Mouse (Mus musculus) forebrain, postnatal 0 days (tissue): ENCODE measurements around the gene Gtsf1l. TPM values are rescaled to one million over a fixed set of nuclear protein-coding genes. Genes with fewer than 3 reads are reported as not detected.

ENCODE experiments used
- ATAC-seq: fragments of 200-750 bp; cut with Nextera tagmentation; 2 replicates; pipeline ENCODE4 v1.8.0; 2017; ENCODE audit warnings: mild to moderate bottlenecking, moderate library complexity
- DNase-seq: peaks from one replicate; pipeline ENCODE4 v3.0.0-alpha.2; 2015
- H3K27ac ChIP-seq: fragments of 300-500 bp; sonication (generic); 2 replicates; pipeline ENCODE4 v1.5.1; 2014; ENCODE audit warnings: low read depth, mild to moderate bottlenecking, antibody characterized with exemption, low read length, moderate library complexity, mixed read lengths
- H3K27me3 ChIP-seq: fragments of 300-500 bp; sonication (generic); 2 replicates; pipeline ENCODE4 v1.6.1; 2014; ENCODE audit warnings: mild to moderate bottlenecking, low read length, mixed read lengths; ENCODE audit not compliant: insufficient read depth
- H3K36me3 ChIP-seq: fragments of 300-500 bp; sonication (generic); 2 replicates; pipeline ENCODE4 v1.6.1; 2014; ENCODE audit warnings: mild to moderate bottlenecking, moderate library complexity; ENCODE audit not compliant: insufficient read depth
- H3K4me1 ChIP-seq: fragments of 300-500 bp; sonication (generic); 2 replicates; pipeline ENCODE4 v1.6.1; 2014; ENCODE audit warnings: antibody characterized with exemption; ENCODE audit not compliant: insufficient read depth
- H3K4me2 ChIP-seq: fragments of 300-500 bp; sonication (generic); 2 replicates; pipeline ENCODE4 v1.6.1; 2014; ENCODE audit warnings: low read depth, mild to moderate bottlenecking, moderate library complexity
- H3K4me3 ChIP-seq: fragments of 300-500 bp; sonication (generic); 2 replicates; pipeline ENCODE4 v1.5.1; 2014; ENCODE audit warnings: low read depth, low read length, mixed read lengths
- H3K9ac ChIP-seq: fragments of 300-500 bp; sonication (generic); 2 replicates; pipeline ENCODE4 v1.6.1; 2014; ENCODE audit warnings: mild to moderate bottlenecking
- H3K9me3 ChIP-seq: fragments of 300-500 bp; sonication (generic); 2 replicates; pipeline ENCODE4 v1.6.1; 2016; ENCODE audit warnings: low read length
- CTCF ChIP-seq: sonication (generic); IDR thresholded peaks from 2 replicates; pipeline ENCODE4 v1.5.1; 2016; ENCODE audit warnings: antibody characterized with exemption, control low read depth, low read depth
- WGBS: fragments of 180-500 bp; shearing (Covaris S2); extraction: QIAGEN DNeasy Blood & Tissue Kit; methylation state at CpG from one replicate; pipeline ENCODE4 v1.1.7; 2014; 5-methylcytosine and 5-hydroxymethylcytosine counted together
- polyA plus RNA-seq: library from polyadenylated mRNA; unstranded; fragments of >200 nt; fragmentation: Nextera tagmentation; extraction: Ambion mirVana; gene quantifications from 2 replicates; pipeline ENCODE4 v1.2.1, GENCODE M21; 2015
- total RNA-seq: library from RNA; depleted of rRNA; stranded (reverse); fragments of >200 nt; gene quantifications from 2 replicates; pipeline ENCODE4 v1.2.3, GENCODE M21; 2014

Gtsf1l gene
- total and polyA plus RNA-seq, 2 experiments from 2014 or later = 0.31 TPM; not detected in 1

GRCm38 (mm10) chr2:163073023-163073757 is 14.5 kb downstream of the Gtsf1l start:
- Histone ChIP-seq H3K9ac (no peak overlapping the region), H3K27me3 (no peaks in the 10 kb centered on the region), H3K27ac (no peak overlapping the region), H3K4me2 (no peak overlapping the region), H3K4me1 (no peaks in the 10 kb centered on the region), H3K9me3 (no peaks in the 10 kb centered on the region), H3K4me3 (no peak overlapping the region), H3K36me3 (no peaks in the 10 kb centered on the region)
- 97% methylated on average over 9 of the region's 9 CpGs for WGBS
- ATAC-seq (no peak), DNase-seq (no peak)
- no peak for TF ChIP-seq CTCF

GRCm38 (mm10) chr2:163071590-163071989 is 16.1 kb downstream of the Gtsf1l start:
- no peak for TF ChIP-seq CTCF
- Histone ChIP-seq H3K9me3 (no peaks in the 10 kb centered on the region), H3K4me1 (no peaks in the 10 kb centered on the region), H3K27me3 (no peaks in the 10 kb centered on the region), H3K4me2 (no peak overlapping the region), H3K36me3 (no peaks in the 10 kb centered on the region), H3K27ac (no peak overlapping the region), H3K4me3 (no peak overlapping the region), H3K9ac (no peak overlapping the region)
- WGBS = 82% methylated on average over 3 of the region's 3 CpGs
- ATAC-seq = no peak
- DNase-seq = no peak

- H3K27me3 ChIP-seq = no peaks in the 10 kb centered on the region
- H3K36me3 ChIP-seq = no peaks in the 10 kb centered on the region
- H3K9me3 ChIP-seq = no peaks in the 10 kb centered on the region
- no peaks in the 10 kb centered on the region for H3K4me1 ChIP-seq
- TF ChIP-seq CTCF = peak; percentile 53
- H3K4me3 ChIP-seq = no peak overlapping the region
- H3K9ac ChIP-seq = no peak overlapping the region
- WGBS = 79% methylated on average over 3 of the region's 3 CpGs
- no peak overlapping the region for H3K4me2 ChIP-seq
- no peak overlapping the region for H3K27ac ChIP-seq
- no peak for ATAC-seq
- no peak for DNase-seq
These were observed 17.4 kb downstream of the Gtsf1l start for GRCm38 (mm10) chr2:163070213-163070612.

- H3K4me3 ChIP-seq = no peak overlapping the region
- ATAC-seq = no peak
- H3K4me1 ChIP-seq = no peaks in the 10 kb centered on the region
- no peaks in the 10 kb centered on the region for H3K36me3 ChIP-seq
- no peak for TF ChIP-seq CTCF
- no peak for DNase-seq
- 90% methylated on average over 1 of the region's 1 CpGs for WGBS
- no peak overlapping the region for H3K9ac ChIP-seq
- H3K27ac ChIP-seq = no peak overlapping the region
- no peaks in the 10 kb centered on the region for H3K27me3 ChIP-seq
- no peak overlapping the region for H3K4me2 ChIP-seq
- no peaks in the 10 kb centered on the region for H3K9me3 ChIP-seq
These were observed 20.4 kb downstream of the Gtsf1l start for GRCm38 (mm10) chr2:163067233-163067632.

GRCm38 (mm10) chr2:163066326-163066725 is 21.3 kb downstream of the Gtsf1l start:
- Histone ChIP-seq H3K4me2 (no peak overlapping the region), H3K4me3 (no peak overlapping the region), H3K27ac (no peak overlapping the region), H3K36me3 (no peaks in the 10 kb centered on the region), H3K27me3 (no peaks in the 10 kb centered on the region), H3K9me3 (no peaks in the 10 kb centered on the region), H3K4me1 (no peaks in the 10 kb centered on the region), H3K9ac (no peak overlapping the region)
- DNase-seq (no peak), ATAC-seq (no peak)
- no peak for TF ChIP-seq CTCF
- WGBS = 95% methylated on average over 6 of the region's 6 CpGs

- TF ChIP-seq CTCF = no peak
- 68% methylated on average over 6 of the region's 6 CpGs for WGBS
- H3K4me1 ChIP-seq = no peaks in the 10 kb centered on the region
- no peaks in the 10 kb centered on the region for H3K36me3 ChIP-seq
- no peak overlapping the region for H3K4me2 ChIP-seq
- ATAC-seq (no peak), DNase-seq (no peak)
- no peaks in the 10 kb centered on the region for H3K9me3 ChIP-seq
- H3K4me3 ChIP-seq = no peak overlapping the region
- H3K27me3 ChIP-seq = no peaks in the 10 kb centered on the region
- no peak overlapping the region for H3K27ac ChIP-seq
- H3K9ac ChIP-seq = no peak overlapping the region
These were observed 25.5 kb downstream of the Gtsf1l start for GRCm38 (mm10) chr2:163062119-163062508.

GRCm38 (mm10) chr2:163061203-163062118 is 26.2 kb downstream of the Gtsf1l start:
- Histone ChIP-seq H3K4me3 (no peak overlapping the region), H3K4me1 (no peaks in the 10 kb centered on the region), H3K36me3 (no peaks in the 10 kb centered on the region), H3K4me2 (no peak overlapping the region), H3K9ac (no peak overlapping the region), H3K27ac (no peak overlapping the region), H3K9me3 (no peaks in the 10 kb centered on the region), H3K27me3 (no peaks in the 10 kb centered on the region)
- WGBS = 90% methylated on average over 8 of the region's 8 CpGs
- no peak for TF ChIP-seq CTCF
- DNase-seq = no peak
- ATAC-seq = no peak
